Mouse (Mus musculus) 3T3-L1 (cell line): ENCODE measurements around the gene Slit3.

Experiments used
- DNase-seq: peaks from one replicate; pipeline ENCODE4 v3.0.0-alpha.2; 2015; ENCODE audit warnings: low read depth, low spot score

Gene Slit3

DNA sequence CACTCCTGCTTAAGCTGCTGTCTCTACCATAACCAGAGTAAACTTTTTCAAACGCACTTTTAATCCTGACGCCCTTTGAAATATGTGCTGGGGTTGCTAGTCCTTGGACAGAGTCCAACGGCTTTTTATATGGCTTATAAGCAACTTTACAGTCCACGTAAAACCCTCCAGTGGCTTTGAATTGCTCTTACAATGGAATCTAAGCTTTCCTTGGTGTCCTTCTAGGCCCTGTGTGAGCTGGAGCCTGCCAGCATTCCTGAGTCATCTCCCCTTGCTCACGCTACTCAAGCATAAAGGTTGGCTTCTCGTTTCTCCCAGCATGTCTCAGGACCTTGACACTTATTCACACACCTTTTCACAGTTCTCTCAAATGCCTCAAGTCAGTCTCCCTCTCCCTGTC is 634.5 kb downstream of the Slit3 start:
- DNase-seq: no peak

DNA sequence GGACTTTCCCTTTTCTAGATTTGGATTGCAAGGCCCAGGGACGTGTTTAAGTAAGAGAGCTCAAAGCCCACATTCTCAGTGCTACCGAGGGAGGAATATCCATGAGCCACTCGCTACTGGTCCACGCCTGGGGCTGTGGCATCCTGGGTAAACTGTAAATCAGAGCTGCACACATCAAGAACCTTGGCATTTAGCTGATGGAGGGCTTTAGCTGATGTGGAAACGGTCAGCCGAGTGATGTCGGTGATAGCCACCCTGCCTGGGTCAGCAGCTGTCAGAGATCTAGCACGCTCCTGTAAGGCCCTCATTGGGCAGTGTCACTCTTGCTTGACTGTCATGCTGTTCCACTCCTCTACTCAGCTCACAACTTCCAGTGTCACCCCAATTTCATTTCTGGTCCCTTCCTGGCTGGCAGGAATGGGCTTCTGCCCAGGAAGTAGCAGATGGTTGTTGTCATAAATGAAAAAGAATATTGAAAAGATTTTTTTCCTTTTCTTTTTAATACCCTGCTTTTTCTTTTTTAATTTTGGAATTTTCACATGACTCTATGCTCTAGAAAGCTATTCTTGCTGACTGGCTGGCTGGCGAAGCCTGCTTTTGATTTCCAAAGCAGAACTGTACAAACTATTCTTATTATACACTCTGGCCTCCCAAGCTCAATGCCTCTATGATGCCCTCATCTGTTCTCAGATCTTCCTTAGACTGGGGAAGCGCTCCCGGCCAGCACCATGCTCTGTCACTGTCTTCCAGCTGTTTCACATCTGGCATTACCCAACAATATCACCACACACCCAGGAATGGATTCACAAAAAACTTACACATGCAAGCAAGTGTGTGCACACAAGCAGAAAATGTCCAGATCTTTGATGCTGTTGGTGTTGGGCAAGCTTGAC is 635.6 kb downstream of the Slit3 start:
- no peak for DNase-seq
